In genomic region chr1:39089875-39090274, GRCm38 (mm10) we compare ENCODE assay signal across 18 mouse cellular contexts.
DNase-seq lines count a peak whose midpoint lies in the region; ATAC-seq lines count a peak whose summit lies in the region.
"Had no signal": no experiment of that assay in that cellular context is flagged by ENCODE, and none has a peak within 500 bp of the region (broad histone marks: within the 10 kb centered on the region; RNA-seq: fewer than 3 reads in every experiment).

No protein-coding gene starts in this region.

- H3K4me1 ChIP-seq in liver, embryonic 11.5 days (replicated peaks; ENCODE audit: control insufficient read depth, insufficient read depth, low read length) = no peaks in the 10 kb centered on the region
- H3K4me1 ChIP-seq: embryonic facial prominence, embryonic 13.5 days; forebrain, embryonic 13.5 days; hindbrain, embryonic 13.5 days; limb, embryonic 12.5 days had no signal

- no peaks in the 10 kb centered on the region for H3K27me3 ChIP-seq in liver, embryonic 11.5 days (replicated peaks; ENCODE audit: control insufficient read depth, insufficient read depth, low read length)
- H3K27me3 ChIP-seq: embryonic facial prominence, embryonic 13.5 days; forebrain, embryonic 13.5 days; hindbrain, embryonic 13.5 days; limb, embryonic 12.5 days had no signal

- H3K9me3 ChIP-seq in liver, embryonic 11.5 days (ENCODE audit: control insufficient read depth, low read length) = no peaks in the 10 kb centered on the region
- H3K9me3 ChIP-seq: embryonic facial prominence, embryonic 13.5 days; forebrain, embryonic 13.5 days; limb, embryonic 12.5 days had no signal

- DNase-seq in right cerebral cortex, adult 18-20 months = peak; percentile 54
- no peak for DNase-seq in right cerebral cortex, postnatal 10 days (ENCODE audit: low spot score in 2 of 2)
- DNase-seq in liver, embryonic 11.5 days (ENCODE audit: low spot score) = no peak
- DNase-seq in thymus, postnatal 0 days (ENCODE audit: low spot score) = peak; percentile 22
- DNase-seq in kidney, postnatal 14 days = no peak
- DNase-seq in left cerebral cortex, adult 11 months (ENCODE audit: low spot score) = no peak
- DNase-seq in embryo, embryonic 10 days (ENCODE audit: low spot score) = no peak
- DNase-seq: adrenal gland, postnatal 25 days; cerebellum, adult 18-20 months; gastrocnemius, postnatal 10 days; lung, postnatal 14 days had no signal

- H3K36me3 ChIP-seq in liver, embryonic 11.5 days (ENCODE audit: control insufficient read depth, insufficient read depth, low read length) = no peaks in the 10 kb centered on the region
- H3K36me3 ChIP-seq: embryonic facial prominence, embryonic 13.5 days; hindbrain, embryonic 13.5 days; limb, embryonic 12.5 days had no signal

- 46% methylated on average over 9 of the region's 9 CpGs for WGBS in liver, embryonic 11.5 days

- H3K4me3 ChIP-seq in liver, embryonic 11.5 days (ENCODE audit: low read depth, low read length) = no peak overlapping the region
- H3K4me3 ChIP-seq: embryonic facial prominence, embryonic 13.5 days; forebrain, embryonic 13.5 days; hindbrain, embryonic 13.5 days; limb, embryonic 12.5 days had no signal

- no peak overlapping the region for H3K27ac ChIP-seq in liver, embryonic 11.5 days (ENCODE audit: low read depth, low read length)
- H3K27ac ChIP-seq: embryonic facial prominence, embryonic 13.5 days; forebrain, embryonic 13.5 days; hindbrain, embryonic 13.5 days; limb, embryonic 12.5 days had no signal

- ATAC-seq in activated CD4-positive, CD25-positive, alpha-beta regulatory T cell, adult 4 months = peak; percentile 75
- peak; percentile 47; the same call in 1 of the 2 replicates for ATAC-seq in liver, embryonic 11.5 days (replicated peaks; ENCODE audit: low FRiP score)
- ATAC-seq: forebrain, embryonic 13.5 days; midbrain, embryonic 16.5 days had no signal

- H3K9ac ChIP-seq in liver, embryonic 11.5 days (ENCODE audit: low read depth, low read length) = no peak overlapping the region
- H3K9ac ChIP-seq: embryonic facial prominence, embryonic 13.5 days; forebrain, embryonic 13.5 days; hindbrain, embryonic 13.5 days; limb, embryonic 12.5 days had no signal

- H3K4me2 ChIP-seq in liver, embryonic 11.5 days = no peak overlapping the region
- H3K4me2 ChIP-seq: embryonic facial prominence, embryonic 13.5 days; forebrain, embryonic 13.5 days; heart, embryonic 11.5 days; hindbrain, embryonic 13.5 days; limb, embryonic 12.5 days had no signal

Comparison
In these comparisons a context has a peak if more than half of its experiments do, and no peak if none do; other contexts are left out.
1. DNase-seq: peak in right cerebral cortex, adult 18-20 months (single experiment) and thymus, postnatal 0 days (single experiment); none in right cerebral cortex, postnatal 10 days (0 of 2), liver, embryonic 11.5 days (single experiment), kidney, postnatal 14 days (single experiment), left cerebral cortex, adult 11 months (single experiment) and embryo, embryonic 10 days (single experiment).